8 mouse cellular contexts compared by ENCODE assay signal in genomic region chr6:31095943-31096714, GRCm38 (mm10).
DNase-seq lines count a peak whose midpoint lies in the region; ATAC-seq and TF ChIP-seq lines count a peak whose summit lies in the region.

No protein-coding gene starts in this region.

- no peak overlapping the region for H3K4me2 ChIP-seq in forebrain, embryonic 16.5 days (ENCODE audit: low read length)
- H3K4me2 ChIP-seq in hindbrain, embryonic 13.5 days: 0 out of 2 replicates have a peak overlapping the region, but pooled peaks have one; percentile 13

- no peaks in the 10 kb centered on the region for H3K9me3 ChIP-seq in forebrain, embryonic 16.5 days (ENCODE audit: control insufficient read depth, low read length)
- no peaks in the 10 kb centered on the region for H3K9me3 ChIP-seq in hindbrain, embryonic 13.5 days

- H3K27me3 ChIP-seq in forebrain, embryonic 16.5 days (replicated peaks; ENCODE audit: control insufficient read depth, insufficient read depth, low read length): no peaks in the 10 kb centered on the region
- H3K27me3 ChIP-seq in hindbrain, embryonic 13.5 days: no peaks in the 10 kb centered on the region

- H3K4me1 ChIP-seq in forebrain, embryonic 16.5 days (replicated peaks; ENCODE audit: control insufficient read depth, insufficient read depth, low read length): peaks cover 43% of the 10 kb centered on the region
- H3K4me1 ChIP-seq in hindbrain, embryonic 13.5 days (replicated peaks): peaks cover 22% of the 10 kb centered on the region

- no peak for TF ChIP-seq CTCF in layer of hippocampus, adult 2 months (conservative IDR thresholded peaks at IDR 0.05)

- WGBS in forebrain, embryonic 16.5 days: 19% methylated on average over 21 of the region's 21 CpGs
- WGBS in hindbrain, embryonic 13.5 days: 37% methylated on average over 21 of the region's 21 CpGs

- peak; percentile 82 for ATAC-seq in forebrain, embryonic 16.5 days
- peak; percentile 72 for ATAC-seq in hindbrain, embryonic 13.5 days (ENCODE audit: low FRiP score)

- H3K27ac ChIP-seq in layer of hippocampus, adult 2 months: peak overlapping the region; percentile 72
- H3K27ac ChIP-seq in forebrain, embryonic 16.5 days (ENCODE audit: low read length): peak overlapping the region; percentile 84
- peak overlapping the region; percentile 78 for H3K27ac ChIP-seq in hindbrain, embryonic 13.5 days

- no peak overlapping the region for H3K4me3 ChIP-seq in layer of hippocampus, adult 2 months
- no peak overlapping the region for H3K4me3 ChIP-seq in forebrain, embryonic 16.5 days (replicated peaks; ENCODE audit: low read length)
- H3K4me3 ChIP-seq in hindbrain, embryonic 13.5 days: no peak overlapping the region

- H3K9ac ChIP-seq in forebrain, embryonic 16.5 days (replicated peaks; ENCODE audit: low read depth, low read length): 0 out of 2 replicates have a peak overlapping the region, but pooled peaks have one; percentile 12
- no peak overlapping the region for H3K9ac ChIP-seq in hindbrain, embryonic 13.5 days

- DNase-seq in layer of hippocampus, adult 2 months (ENCODE audit: low spot score in 2 of 2): peak in 1 of 2 experiments; percentile 67
- no peak for DNase-seq in layer of hippocampus, adult 11-12 months (ENCODE audit: low spot score)
- DNase-seq in cerebellum, adult 11 months: peak; percentile 69
- peak; percentile 18 for DNase-seq in right cerebral cortex, postnatal 14 days
- no peak for DNase-seq in MN1 (ENCODE audit: low spot score)
- DNase-seq in left cerebral cortex, adult 11 months (ENCODE audit: low spot score): no peak

- no peaks in the 10 kb centered on the region for H3K36me3 ChIP-seq in forebrain, embryonic 16.5 days (ENCODE audit: control insufficient read depth, insufficient read depth)
- no peaks in the 10 kb centered on the region for H3K36me3 ChIP-seq in hindbrain, embryonic 13.5 days

Comparison
In these comparisons a context has a peak if more than half of its experiments do, and no peak if none do; other contexts are left out.
1. DNase-seq: peak in cerebellum, adult 11 months (single experiment) and right cerebral cortex, postnatal 14 days (single experiment); none in layer of hippocampus, adult 11-12 months (single experiment), MN1 (single experiment) and left cerebral cortex, adult 11 months (single experiment).
2. Peak in every context shown above with its lines, with median percentiles within 50 percentile points of each other: H3K27ac ChIP-seq.